Mouse (Mus musculus) urinary bladder, postnatal 36 days (tissue): ENCODE measurements at regions not wholly inside any gene's neighbourhood (a gene's known extent, or its start where the extent isn't known, plus 50 kb on each side); places are given as distances from the start of the nearest gene placed in this dataset.
A peak's percentile ranks its signal among the peaks of the same experiment; 100 is the strongest.

Experiments
- DNase-seq, 2 experiments: peaks; one replicate each; pipeline ENCODE4 v3.0.0; 2022; ENCODE audit warnings: low spot score in 2 of 2, mixed read lengths in 1 of 2

DNA sequence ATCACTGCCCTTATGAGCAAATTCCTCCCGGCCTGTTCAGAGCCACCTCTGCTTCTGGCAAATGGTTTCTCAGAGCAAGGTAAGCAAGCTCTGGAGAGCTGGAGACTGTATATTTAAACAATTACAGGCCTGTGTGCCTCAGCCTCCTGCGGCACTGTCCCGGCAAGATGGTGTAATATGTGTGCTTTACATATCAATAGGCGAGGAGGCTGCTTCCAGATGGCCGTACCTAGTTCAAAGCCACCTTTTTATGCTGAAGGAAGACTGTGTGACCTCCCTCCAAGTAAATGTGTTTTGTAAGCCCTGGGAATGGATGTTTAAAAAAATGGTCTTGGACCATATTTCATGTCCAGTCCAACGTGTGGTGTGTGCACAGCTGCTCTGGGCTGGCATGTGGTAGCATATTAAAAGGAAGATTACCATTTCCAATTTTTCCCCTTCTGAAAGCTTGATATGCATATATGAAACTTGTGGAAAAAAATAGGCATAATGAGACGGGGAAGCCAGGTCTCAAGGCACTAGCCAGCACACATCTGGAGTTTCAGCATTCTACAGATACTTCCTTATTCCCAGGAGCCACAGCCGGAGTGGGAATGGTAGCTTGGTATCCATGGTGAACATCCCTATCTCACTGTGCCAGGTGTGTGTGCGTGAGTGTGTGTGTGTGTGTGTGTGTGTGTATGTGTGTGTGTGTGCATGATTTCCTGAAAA is 717.6 kb upstream of the Car8 start:
- DNase-seq: no peak

DNA sequence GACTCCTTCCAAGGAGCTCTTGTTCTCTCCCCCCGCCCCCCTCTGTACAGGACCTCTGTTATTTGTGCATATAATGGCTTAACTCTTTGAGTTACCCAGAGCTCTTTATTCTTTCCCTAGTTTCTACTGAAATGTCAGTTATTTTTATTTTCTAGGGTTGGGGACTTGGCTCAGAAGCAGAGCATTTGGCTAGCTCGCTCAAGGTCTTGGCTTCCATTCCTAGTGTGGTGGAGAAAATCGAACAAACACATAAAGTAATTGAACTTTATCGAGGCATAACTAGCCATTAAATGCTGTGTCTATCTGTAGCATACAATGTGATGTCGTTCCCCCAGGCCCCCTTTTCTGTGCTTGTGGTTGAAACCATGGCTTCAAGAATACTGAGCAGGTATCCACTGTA is 716.5 kb upstream of the Car8 start:
- DNase-seq: no peak

DNA sequence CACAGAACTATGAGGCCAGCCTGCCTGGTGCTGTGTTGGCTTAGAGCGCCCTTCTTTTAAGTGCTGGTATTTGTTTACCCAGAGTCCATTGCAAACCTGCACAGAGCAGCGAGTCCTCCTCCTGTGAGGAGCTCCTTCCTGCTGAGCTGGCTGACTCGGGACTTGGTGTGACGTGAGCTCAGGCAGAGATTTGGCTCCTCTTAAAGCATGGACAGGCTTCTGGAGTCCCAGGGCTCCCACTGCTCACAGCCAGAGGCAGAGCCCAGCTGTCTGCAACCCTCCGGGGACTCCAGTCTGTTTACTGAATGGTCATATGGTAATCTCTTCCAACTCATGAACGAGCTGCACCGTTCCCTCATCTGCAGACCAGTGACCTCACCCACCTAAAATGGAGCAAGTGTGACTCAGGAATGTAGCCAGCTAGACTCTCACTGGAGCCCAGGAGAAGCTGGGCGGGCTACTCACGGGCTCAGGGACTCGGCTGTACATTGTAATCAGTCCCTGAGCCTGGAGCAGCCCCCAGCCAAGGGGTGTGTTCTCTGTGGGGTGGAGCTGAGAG is 715.6 kb upstream of the Car8 start:
- DNase-seq: peak; percentile 20 to 57

DNA sequence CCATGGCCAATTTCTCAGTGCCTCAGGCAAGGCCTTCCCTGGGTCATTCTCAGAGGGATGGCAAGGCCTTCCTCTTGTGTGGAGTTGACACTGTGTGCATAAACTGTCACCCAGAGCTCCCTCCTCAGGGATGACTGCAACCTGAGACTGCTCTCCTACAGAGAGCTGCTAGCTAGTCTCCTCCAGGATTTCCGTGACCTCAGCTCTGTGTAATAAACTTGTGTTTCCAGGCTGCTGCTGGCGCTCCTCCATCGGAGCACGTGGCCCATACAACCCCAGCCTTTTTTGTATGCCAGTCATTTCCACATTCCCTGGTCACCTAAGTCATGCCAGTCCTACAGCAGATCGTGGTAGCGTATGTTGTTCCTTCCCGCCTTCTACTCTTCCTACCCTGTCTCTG is 714.3 kb upstream of the Car8 start:
- no peak for DNase-seq

DNA sequence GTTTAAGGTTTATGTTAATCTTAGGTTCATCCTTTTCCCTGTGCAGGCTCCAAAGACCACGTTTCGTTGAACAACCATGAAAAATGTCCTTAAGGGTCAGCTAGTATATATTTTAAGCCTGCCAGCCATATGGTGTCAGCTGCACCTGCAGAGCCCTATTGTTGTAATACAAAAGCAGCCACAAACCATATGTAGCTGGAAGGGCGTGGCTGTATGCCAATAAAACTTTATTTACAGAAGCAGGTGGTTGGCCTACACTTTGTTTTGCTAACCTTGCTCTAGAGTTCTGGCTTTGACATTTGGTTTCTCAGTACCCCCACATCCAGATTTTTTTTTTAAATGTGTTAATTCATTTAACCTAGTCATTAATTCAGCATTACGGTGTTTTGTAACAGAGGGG is 711.1 kb upstream of the Car8 start:
- no peak for DNase-seq

DNA sequence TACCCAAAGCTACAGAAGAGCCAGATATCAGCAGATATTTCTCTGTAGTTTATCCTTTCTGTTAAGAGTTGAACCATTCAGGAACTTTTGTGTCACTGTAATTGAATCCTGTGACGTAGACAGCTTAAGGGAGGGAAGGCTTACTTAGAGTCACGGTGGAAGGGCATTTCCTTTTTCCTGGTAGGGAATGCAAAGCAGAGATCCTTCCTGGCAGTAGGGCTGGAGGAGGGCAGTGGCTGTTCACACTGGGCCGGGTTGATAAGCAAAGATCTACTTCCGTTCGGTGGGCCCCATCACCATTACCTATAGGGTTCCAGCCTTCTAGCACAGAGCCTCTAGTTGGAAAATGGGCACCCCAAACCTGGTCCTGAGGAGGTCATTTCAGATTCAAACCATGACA is 710.7 kb upstream of the Car8 start:
- DNase-seq: no peak

DNA sequence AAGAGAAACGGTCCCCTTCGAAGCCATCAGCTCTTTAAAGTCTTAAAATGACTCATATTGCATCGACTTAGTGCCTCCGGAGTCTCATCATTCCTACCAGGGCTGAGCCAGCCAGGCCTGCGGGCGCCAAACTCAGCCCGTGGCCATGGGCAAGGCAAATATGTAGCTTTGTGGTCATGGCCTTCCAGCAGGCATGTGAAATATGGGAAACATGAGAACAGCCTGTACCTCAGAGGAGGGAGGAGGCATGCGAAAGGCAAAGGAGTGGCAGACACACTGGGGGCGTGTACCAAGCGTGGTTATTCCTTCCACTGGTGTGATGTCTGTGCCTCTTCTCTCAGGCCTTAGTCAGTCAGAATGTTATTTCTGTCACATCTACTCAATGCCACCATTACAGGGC is 706.3 kb upstream of the Car8 start:
- no peak for DNase-seq

DNA sequence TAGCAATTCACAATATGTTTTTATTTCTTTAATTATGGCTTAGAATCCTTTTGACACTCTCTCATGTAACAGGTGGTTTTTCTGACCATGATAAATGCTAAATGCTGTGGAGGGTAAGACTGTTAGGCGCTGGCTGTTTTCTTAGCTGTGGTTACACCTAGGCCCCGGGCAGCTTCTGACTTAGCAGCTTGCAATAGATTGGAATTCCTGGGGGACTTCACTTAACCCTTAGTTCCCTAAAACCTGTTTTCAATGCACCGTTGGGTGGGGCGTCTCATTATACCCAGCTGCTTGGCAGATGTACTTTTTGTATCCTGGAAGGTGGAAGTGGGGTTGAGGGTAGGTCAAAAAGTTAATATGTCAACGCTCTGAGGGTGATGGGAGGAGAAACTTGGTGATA is 704.2 kb upstream of the Car8 start:
- no peak for DNase-seq

DNA sequence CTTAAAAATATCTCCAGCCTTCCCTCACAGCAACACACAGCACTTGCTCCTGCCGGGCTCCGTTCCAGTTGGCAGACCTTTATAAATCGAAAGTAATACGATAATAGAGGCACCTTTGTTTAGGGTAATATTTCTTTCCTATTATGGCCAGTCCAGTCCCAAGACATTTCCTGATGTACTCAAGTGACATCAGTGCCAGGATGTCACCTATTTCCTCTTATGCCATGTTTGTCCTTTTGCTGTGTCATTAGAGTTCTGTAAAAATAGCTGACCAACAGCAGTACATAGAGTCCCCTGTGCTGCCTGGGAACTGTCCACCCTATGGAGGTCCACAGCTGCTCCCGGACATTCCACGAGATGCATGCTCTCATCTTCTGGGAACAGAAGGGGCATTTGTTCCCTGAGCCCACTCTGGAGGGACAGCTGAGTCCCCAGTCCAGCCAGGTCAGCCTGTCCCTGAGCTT is 700.1 kb upstream of the Car8 start:
- DNase-seq: peak in 1 of 2 experiments; percentile 12

DNA sequence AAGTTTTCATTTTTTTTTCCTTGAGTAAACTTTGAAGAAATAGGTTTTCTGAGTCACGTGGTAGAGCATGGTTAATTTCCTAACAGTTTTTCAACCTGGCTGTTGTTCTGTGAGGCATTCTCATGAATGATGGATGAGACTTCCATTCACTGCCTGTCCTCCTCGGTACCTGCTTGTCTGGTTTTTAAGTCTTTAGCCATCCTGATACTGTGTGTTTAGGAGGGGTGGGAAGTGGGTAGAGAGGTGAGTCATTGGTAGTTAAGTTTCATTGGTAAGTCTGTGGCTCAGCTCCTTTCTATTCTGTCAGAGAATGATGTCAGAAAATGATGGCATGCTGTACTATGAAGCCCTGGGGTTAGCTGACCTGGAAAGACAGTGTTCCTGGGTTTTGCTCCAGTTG is 697.1 kb upstream of the Car8 start:
- no peak for DNase-seq

DNA sequence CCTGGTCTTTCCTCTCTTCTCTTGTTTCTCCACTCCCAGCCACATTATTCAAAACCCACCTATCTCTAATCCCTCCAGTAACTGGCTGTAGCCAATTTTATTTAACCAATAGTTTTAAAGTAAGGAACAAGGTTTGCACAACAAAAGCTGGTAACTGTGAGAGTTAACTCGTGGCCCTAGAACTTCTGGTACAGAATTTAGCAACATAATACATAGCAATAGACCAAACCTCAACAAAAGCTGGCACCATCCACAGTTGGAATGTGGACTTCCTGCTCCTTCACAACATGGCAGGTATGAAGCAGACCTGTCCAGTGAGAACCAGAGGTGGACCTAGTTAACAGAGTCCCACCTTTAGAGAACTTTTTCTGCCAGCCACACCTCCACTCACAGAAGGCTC is 695.7 kb upstream of the Car8 start:
- DNase-seq: no peak

DNA sequence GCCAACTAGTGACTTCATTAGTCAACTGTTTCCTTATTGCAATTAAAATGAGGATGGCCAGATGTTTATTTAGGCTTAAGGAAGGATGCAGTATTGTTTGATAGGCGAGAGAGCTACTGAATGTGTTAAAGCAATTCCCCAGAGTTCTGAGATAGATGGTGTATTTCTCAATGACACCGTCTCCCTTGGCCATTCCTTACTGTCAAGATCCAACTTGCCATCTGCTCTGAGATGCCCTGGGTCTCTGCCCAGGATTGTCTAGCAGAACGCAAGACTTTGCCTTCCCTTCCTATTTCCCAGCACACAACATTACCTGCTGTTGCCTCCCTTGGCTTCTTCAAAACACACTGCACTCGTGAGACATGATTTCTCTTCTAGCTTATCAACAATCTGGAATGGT is 690.5 kb upstream of the Car8 start:
- no peak for DNase-seq

DNA sequence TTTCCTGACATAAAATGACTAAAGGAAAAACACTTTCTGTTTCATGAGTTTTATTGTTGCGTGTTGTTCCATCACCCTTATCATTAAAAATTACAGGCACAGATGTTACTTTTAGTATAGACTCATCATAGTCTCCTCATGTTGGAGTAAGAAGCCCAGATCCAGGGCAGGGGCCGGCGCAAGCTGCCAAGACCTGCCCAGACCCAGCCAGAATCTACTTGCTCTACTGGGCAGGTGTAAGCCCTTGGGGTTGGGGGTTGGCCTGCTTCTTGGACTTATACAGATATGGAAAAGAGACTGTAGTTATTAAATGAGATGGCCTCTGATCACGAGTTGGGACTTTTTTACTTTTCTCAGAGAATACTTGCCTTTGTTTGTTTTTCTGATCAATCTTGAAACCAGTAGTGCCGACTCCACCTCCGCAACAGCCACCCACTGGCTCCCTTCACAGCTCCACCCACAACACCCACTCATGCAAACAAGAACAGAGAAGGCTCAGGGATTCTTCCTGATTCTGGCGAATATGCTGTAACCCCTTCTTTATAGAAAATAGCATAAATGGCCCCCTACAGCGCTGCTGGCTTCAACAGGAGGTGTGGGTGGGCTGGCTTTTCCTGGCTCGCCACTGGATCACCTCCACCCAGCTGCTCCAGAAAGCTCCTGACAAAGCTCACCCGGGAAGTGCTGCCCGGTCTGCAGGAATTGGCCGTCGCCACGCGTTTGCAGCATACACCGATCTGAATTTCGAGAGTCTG is 689.9 kb upstream of the Car8 start:
- DNase-seq: no peak

DNA sequence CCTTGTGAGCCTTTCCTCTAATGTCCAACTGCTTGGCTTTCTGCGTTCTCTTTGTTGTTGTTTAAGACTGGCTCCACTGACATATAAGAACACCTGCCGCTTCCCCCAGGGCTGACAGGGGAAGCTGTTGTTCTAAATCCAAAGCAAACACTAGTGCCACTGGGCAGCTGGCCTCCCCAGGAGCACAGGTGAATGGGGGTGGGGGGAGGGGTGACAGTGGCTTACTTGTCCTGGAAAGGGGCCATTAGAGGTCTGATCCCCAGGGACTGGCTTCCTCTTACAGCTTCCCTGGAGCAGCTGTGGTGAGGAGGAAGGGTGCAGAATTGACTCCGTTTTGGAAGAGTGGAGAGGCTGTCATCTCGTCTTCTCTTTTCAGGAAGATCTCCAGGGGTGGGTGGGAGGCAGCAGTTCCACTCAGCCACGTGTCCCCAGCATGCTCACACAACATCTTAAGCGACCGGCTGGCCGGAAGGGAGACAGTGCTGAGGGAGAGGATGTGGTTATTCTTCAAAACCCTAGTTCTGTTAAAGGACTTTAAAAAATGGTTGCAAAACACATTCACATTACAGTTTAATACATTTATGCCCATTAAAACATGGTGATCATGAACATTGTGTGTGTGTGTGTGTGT is 688.5 kb upstream of the Car8 start:
- DNase-seq: no peak

DNA sequence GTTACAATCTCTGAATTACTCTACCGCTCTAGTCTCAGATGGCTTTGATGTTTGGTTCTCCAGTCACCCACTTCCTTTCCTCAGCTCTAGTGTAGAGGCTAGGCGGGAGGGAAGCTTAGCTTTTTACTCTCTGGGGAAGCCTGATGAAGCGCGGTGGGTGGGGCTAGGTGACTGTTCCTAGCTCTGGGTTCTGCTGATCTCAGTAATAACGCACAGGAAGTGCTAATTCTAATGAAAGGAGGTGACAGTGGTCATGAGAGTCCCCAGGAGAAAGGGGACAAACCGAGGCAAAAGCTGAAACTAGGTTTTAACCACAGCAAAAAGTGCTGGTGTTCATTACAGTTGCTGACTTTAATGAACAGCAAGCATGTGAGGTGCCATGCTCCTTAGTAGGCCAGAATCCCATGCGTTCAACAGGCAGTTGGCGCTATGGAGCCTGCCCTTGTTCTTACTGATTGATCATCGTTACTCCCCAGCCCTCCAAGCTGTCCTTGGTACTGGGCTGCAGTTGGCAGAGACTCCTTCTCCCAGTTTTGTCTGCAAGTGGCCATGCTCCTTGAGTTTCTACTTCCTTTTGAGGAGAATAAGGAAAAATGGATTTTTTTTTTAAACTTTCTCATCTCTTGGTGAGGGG is 687.9 kb upstream of the Car8 start:
- no peak for DNase-seq

DNA sequence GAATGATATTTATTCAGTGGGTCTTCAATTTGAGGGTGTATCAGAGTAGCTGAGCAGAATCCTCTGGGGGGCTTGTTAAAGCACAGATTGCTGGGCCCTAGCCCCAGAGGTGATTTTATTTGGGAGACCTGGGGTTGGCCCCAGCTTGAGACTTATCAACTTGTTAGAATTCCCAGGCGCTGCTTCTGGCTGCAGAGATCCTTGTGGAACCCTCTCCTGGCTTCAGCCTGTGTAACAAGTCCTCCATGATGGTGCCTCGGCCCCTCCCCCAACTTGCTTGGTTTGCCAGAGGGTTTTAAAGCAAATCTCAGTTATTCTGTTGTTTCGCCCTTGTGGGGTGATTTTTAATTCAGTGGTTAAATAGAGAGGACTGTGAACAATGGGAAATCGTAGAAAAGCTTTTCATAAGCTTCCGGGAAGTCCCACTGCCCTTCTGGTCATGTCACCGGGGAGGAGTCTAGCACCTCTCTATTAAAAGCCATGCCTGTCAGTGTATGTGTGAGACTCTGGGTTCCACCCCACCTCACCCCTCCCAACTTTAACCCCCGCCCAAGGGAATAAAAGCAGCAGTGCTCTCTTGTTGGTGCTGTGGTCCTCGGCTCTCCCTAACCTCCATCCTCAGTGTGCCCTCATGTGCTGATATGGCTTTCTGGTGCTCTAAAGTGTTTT is 684.0 kb upstream of the Car8 start:
- no peak for DNase-seq

DNA sequence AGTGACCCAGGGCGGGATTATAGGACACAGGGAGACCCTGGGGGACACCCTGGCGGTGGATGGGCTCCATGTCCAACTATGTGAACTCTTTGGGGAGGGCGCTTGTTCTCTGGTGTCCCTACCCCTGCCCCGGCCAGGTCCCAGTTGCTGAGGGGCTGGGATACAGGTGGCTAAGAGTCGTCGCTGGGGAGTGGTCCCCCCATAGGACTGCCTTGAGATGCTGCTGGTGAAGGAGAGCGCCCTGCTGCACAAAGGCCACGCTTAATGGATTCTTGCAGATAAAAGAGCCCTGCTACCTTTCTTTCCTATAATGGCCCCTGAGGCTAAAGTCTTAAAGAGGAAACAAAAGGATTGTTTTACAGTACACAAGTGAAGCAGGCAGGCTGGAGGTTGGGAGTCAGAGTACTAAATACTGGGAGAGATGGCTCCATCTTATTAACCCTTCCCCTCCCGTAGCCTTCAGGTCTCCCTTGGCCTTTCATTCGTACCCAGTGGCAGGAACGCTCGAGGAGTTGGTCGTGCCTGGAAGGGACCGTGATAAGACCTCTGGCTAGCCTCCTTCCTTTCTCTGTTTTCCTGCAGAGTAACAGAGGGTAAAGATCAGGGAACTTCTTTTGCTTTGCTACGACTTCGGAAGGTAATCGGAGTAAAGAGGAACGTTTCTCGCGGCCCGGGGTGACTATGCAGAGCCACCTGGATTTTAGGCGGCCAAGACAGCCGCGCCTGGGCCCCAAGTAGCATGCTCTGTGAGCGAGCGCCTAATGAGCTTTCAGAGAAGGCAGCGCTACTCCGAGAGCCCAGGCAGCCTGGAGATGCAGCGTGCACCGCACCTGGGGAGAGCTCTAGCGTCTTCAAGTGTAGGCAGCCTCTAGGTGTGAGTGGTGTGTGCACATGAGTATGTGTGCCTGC is 682.9 kb upstream of the Car8 start:
- DNase-seq: no peak

DNA sequence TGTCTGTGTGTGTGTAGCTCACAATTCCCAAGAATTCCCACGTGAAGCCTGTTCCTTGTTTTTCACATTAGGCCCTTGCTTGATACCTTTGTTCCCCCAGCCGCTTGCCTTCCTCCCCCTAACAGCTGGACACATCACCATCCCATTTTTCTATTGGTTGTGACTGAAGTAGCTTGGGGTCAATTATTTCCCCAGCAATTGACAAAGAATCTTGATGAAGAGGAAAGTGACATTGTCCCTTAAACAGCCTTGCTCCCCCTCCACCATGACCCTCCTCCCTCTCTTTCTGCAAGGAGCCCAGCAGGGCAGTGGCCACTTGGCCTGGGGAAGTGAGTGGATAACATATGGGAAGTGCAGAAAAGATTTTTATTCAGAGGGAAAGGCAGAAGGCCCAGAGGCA is 681.5 kb upstream of the Car8 start:
- DNase-seq: no peak

DNA sequence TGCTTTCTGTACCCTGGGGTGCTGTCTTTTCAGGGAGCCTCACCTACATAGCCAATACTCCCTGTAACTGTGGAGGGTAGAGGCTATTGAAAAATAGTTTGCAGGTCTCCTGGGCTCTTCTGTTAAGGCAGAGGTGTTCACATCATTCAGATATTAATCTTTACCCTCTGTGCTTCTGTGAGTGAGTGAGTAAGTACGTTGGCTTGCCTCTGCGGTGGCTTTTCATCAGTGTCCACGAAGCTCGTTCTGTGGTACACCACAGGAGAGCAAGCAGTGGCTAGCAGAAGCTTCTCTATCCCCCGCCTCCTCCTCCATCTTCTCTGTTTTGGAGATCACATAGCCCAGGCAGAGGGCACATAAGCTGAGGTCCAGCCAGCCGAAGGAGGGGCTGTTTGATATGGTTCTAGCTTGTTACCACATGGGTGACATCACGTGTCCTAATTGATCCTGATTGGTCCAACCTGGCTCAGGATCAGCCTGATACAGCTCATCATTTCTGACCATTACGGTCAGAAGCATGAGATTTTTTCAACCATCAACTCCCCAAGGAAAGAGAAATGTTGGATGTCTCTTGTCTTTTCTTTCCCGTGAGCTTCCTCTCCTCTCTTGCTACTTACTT is 680.6 kb upstream of the Car8 start:
- no peak for DNase-seq
